Mouse (Mus musculus): ENCODE measurements at regions not wholly inside any gene's neighbourhood (a gene's known extent, or its start where the extent isn't known, plus 50 kb on each side); places are given as distances from the start of the nearest gene placed in this dataset.

DNA sequence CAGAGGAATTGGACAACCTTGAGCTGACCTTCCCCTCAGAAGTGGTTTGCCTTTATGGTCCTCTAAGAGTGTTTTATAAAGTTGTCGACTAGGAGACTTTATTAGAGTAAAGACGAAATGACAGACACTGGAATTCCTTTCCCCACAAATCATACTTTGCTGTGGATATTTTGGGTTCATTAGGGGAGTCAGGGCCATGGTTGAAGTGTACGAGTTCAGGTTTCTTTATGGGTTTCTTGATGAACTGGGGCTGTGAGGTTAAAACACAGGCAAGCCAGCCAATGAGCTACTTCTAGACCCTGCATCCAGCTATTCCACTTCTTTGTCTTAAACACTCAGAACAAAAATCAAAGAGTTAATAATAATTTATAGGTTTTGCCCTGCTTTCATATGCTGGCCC lies 153.0 kb downstream of the Pax1 start:
- in situ Hi-C loops (cut with MboI, MseI) = no loop called here

DNA sequence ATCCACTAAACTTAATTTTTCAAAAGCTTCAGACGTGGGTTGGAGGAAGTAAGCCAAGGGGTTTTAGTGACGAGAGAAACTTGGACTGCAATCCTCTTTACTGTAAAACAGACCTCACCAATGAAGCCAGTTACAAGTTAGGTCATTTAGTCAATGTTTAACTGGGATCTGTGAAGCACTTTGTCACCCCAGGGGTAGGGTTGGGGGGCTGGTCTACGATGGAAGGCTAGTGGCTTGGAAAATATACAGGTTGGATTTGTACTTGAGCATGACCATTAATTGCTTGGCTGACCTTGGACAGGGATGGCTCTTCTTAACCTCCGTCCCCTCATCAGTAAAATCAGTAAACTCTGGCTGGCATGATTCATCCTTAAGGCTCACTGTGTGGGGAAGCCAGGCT lies 142.2 kb downstream of the Pax1 start:
- in situ Hi-C loops (cut with MboI, MseI) = no loop called here

DNA sequence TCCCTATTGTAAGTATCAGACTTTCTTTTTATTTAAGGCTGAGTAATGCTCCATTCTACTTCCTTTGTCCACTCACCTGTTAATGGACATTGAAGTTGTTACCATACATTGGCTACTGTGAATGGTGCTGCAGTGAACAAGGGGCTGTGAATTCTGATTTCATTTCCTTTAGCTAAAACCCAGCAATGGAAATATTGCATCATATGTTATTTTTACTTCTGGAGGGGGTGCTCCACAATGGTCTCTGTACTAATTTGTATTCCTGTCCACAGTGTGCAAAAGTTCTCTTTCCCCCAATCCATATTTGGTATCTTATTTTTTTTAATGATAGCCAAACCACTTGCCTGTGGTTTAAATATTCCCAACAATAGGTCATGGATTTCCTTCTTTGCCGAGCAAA lies 137.0 kb downstream of the Pax1 start:
- in situ Hi-C loops (cut with MboI, MseI) = no loop called here

DNA sequence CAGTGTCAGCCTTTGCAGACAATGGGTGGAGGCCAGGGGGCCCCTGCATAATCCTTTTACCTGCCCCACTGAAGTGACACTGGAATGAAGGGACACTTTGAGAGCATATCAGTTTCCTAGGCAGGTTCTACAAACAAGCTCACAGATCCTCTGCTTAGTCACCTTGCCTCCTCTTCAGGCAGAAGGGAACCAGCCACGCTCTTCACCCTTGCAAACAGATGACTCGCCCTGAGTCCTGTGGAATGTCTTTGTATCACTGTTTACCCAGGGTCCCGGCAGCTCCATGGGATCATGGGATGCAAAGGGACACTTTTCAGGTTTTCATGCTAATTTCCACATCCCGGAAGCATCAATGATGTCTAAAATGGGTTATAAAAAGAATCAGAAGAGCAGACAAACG lies 94.2 kb downstream of the Pax1 start:
- in situ Hi-C loops (cut with MboI, MseI) = no loop called here

DNA sequence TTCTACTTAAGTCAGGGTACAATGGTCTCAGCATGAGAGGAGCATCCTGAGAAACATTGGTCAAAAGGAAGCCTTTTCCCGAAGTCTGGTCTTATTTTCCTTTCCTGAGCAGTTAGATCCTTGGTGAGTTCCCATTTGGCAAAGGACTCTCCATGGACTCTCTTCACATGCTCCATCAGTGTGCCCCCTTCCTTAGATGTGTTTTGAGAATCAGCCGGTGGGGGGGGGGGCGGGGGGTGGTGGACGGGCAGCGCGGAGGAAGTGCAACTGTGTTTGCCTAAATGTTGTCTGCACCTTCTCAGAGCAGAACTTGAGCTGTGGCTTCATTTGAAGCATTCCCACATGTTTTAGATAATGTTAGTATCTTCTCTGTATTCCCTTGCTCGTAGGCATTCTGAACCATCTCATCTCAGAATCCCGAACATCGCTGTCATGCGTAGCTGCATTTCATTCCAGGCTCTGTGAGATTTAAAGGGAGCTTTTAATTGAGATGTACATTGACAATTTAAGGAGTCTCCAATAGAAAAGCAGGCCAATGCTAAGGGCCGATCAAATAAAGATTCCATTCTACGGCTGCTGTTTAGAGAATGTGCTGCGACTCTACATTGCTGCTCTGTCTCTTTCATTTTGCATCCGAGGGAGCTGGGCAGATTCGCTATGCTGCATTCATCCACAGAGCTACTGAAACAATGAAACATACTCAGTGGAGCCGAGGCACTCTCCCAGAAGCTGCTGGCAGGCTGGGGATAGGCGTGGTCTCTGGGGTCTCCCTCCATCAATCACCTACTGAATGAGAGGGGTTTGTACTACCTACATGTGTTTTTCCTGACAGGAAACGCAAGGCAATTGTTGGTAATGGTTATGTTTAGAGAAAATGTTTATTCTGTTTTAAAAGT lies 92.9 kb downstream of the Pax1 start:
- in situ Hi-C loops (cut with MboI, MseI) = no loop called here
